Comparison of ENCODE assay signal across 11 mouse cellular contexts in genomic region chr6:29536651-29537193, GRCm38 (mm10). TPM values are rescaled to one million over a fixed set of nuclear protein-coding genes. Genes with fewer than 3 reads are reported as not detected.
DNase-seq lines count a peak whose midpoint lies in the region; ATAC-seq lines count a peak whose summit lies in the region.
"Had no signal": no experiment of that assay in that cellular context is flagged by ENCODE, and none has a peak within 500 bp of the region (broad histone marks: within the 10 kb centered on the region; RNA-seq: fewer than 3 reads in every experiment).

No protein-coding gene starts in this region.

- no peak overlapping the region; the same call in 1 of the 2 replicates for H3K9ac ChIP-seq in kidney, embryonic 14.5 days (ENCODE audit: low read depth, low read length)
- H3K9ac ChIP-seq: heart, embryonic 15.5 days; lung, embryonic 15.5 days had no signal

- H3K9me3 ChIP-seq in kidney, embryonic 14.5 days (ENCODE audit: control insufficient read depth, low read length): no peaks in the 10 kb centered on the region
- H3K9me3 ChIP-seq: heart, embryonic 15.5 days; lung, embryonic 15.5 days had no signal

- no peak overlapping the region for H3K4me2 ChIP-seq in kidney, embryonic 14.5 days (replicated peaks; ENCODE audit: low read depth, low read length)
- H3K4me2 ChIP-seq: heart, embryonic 15.5 days; lung, embryonic 15.5 days had no signal

- 67% methylated on average over 4 of the region's 4 CpGs for WGBS in kidney, embryonic 14.5 days

- no peaks in the 10 kb centered on the region; the same call in 1 of the 2 replicates for H3K27me3 ChIP-seq in kidney, embryonic 14.5 days (ENCODE audit: control insufficient read depth, insufficient read depth, low read length)
- H3K27me3 ChIP-seq: heart, embryonic 15.5 days; lung, embryonic 15.5 days had no signal

- H3K4me1 ChIP-seq in kidney, embryonic 14.5 days (ENCODE audit: control insufficient read depth, insufficient read depth, low read length): no peaks in the 10 kb centered on the region
- H3K4me1 ChIP-seq: lung, embryonic 15.5 days had no signal

- H3K27ac ChIP-seq in kidney, embryonic 14.5 days (ENCODE audit: low read depth, low read length): no peak overlapping the region
- H3K27ac ChIP-seq: heart, embryonic 15.5 days; lung, embryonic 15.5 days had no signal

- no peak overlapping the region for H3K4me3 ChIP-seq in kidney, embryonic 14.5 days (ENCODE audit: low read length)
- H3K4me3 ChIP-seq: heart, embryonic 15.5 days; lung, embryonic 15.5 days had no signal

- peak; percentile 25 for DNase-seq in cerebellum, adult 9-10 months
- DNase-seq in kidney, adult 11 months: no peak
- DNase-seq in 3T3-L1 (ENCODE audit: low read depth, low spot score): peak; percentile 74
- peak; percentile 35 for DNase-seq in heart, postnatal 4 days
- DNase-seq in thymus, postnatal 14 days: no peak
- no peak for DNase-seq in ovary, postnatal 36 days (ENCODE audit: low spot score)
- DNase-seq: adrenal gland, adult 8-10 months had no signal

- no peak; the same call in 1 of the 2 replicates for ATAC-seq in cerebellum, adult (ENCODE audit: insufficient number of reproducible peaks, low FRiP score, low TSS enrichment)
- ATAC-seq in kidney, embryonic 14.5 days (ENCODE audit: low FRiP score, low TSS enrichment): 0 out of 2 replicates have a peak, but pooled peaks have one; percentile 46

- peaks cover 12% of the 10 kb centered on the region for H3K36me3 ChIP-seq in kidney, embryonic 14.5 days (ENCODE audit: control insufficient read depth, insufficient read depth, low read length)

RNA-seq across cellular contexts. Expression of gene Irf5, which starts 10.3 kb away (rescaled TPM):
- 4.5 and 5.0 TPM in 2 replicates for polyA plus RNA-seq in kidney, embryonic 14.5 days (2014; fragmentation: Nextera tagmentation; extraction: Ambion mirVana)
- 1 to 10 TPM; 3.0 TPM for total RNA-seq in heart, postnatal 4 days (2021)

RNA-seq across cellular contexts. Expression of gene Kcp, which starts 29.0 kb away (rescaled TPM):
- 30.0 and 32.8 TPM in 2 replicates for polyA plus RNA-seq in kidney, embryonic 14.5 days (2014; fragmentation: Nextera tagmentation; extraction: Ambion mirVana)
- total RNA-seq in heart, postnatal 4 days (2021): 10 to 100 TPM; 11.6 to 15.1 TPM

Comparison
In these comparisons a context has a peak if more than half of its experiments do, and no peak if none do; other contexts are left out.
1. DNase-seq: peak in cerebellum, adult 9-10 months (single experiment), 3T3-L1 (single experiment) and heart, postnatal 4 days (single experiment); none in kidney, adult 11 months (single experiment), thymus, postnatal 14 days (single experiment) and ovary, postnatal 36 days (single experiment).